Mouse (Mus musculus): ENCODE measurements around the gene Vmn1r131. TPM values are rescaled to one million over a fixed set of nuclear protein-coding genes. Genes with fewer than 3 reads are reported as not detected.

The Vmn1r131 gene
- not detected for polyA plus RNA-seq (2015; fragmentation: Illumina TruSeq; extraction: RNeasy Lipid Tissue Mini Kit (QIAGEN cat#74804); ENCODE audit: insufficient read depth, low replicate concordance)

GRCm38 (mm10) chr7:21545990-21546389, at the start of gene Vmn1r131:
Gene Vmn1r131 (minus strand): TSS chr7:21546090.

GRCm38 (mm10) chr7:21511480-21511879, 34.4 kb downstream of the Vmn1r131 start, which contains the start of gene Vmn1r130:
Gene Vmn1r130 (plus strand): TSS chr7:21511780.

Other genes starting within 250 kb of the Vmn1r131 start
- not detected for gene Vmn1r126, start 244.6 kb downstream of the Vmn1r131 start, polyA plus RNA-seq (2015; fragmentation: Illumina TruSeq; extraction: RNeasy Lipid Tissue Mini Kit (QIAGEN cat#74804); ENCODE audit: insufficient read depth, low replicate concordance)
- not detected for gene Vmn1r127, start 226.2 kb downstream of the Vmn1r131 start, polyA plus RNA-seq (2015; fragmentation: Illumina TruSeq; extraction: RNeasy Lipid Tissue Mini Kit (QIAGEN cat#74804); ENCODE audit: insufficient read depth, low replicate concordance)
- not detected for gene Vmn1r128, start 196.7 kb downstream of the Vmn1r131 start, polyA plus RNA-seq (2015; fragmentation: Illumina TruSeq; extraction: RNeasy Lipid Tissue Mini Kit (QIAGEN cat#74804); ENCODE audit: insufficient read depth, low replicate concordance)
- gene Vmn1r129, start 184.8 kb downstream of the Vmn1r131 start, polyA plus RNA-seq (2015; fragmentation: Illumina TruSeq; extraction: RNeasy Lipid Tissue Mini Kit (QIAGEN cat#74804); ENCODE audit: insufficient read depth, low replicate concordance) = not detected
- gene Gm6882, start 113.3 kb downstream of the Vmn1r131 start, polyA plus RNA-seq (2015; fragmentation: Illumina TruSeq; extraction: RNeasy Lipid Tissue Mini Kit (QIAGEN cat#74804); ENCODE audit: insufficient read depth, low replicate concordance) = not detected
- gene Vmn1r130, start 34.3 kb downstream of the Vmn1r131 start, polyA plus RNA-seq (2015; fragmentation: Illumina TruSeq; extraction: RNeasy Lipid Tissue Mini Kit (QIAGEN cat#74804); ENCODE audit: insufficient read depth, low replicate concordance) = not detected
- gene Vmn1r132, start 68.0 kb upstream of the Vmn1r131 start, polyA plus RNA-seq (2015; fragmentation: Illumina TruSeq; extraction: RNeasy Lipid Tissue Mini Kit (QIAGEN cat#74804); ENCODE audit: insufficient read depth, low replicate concordance) = not detected
- not detected for gene Gm4175, start 215.4 kb upstream of the Vmn1r131 start, polyA plus RNA-seq (2015; fragmentation: Illumina TruSeq; extraction: RNeasy Lipid Tissue Mini Kit (QIAGEN cat#74804); ENCODE audit: insufficient read depth, low replicate concordance)

All from spleen, adult 10 weeks (tissue).